Mouse (Mus musculus) lung, postnatal 14 days (tissue): ENCODE data around the gene Kcne2.

Experiments used
- DNase-seq: peaks from one replicate; pipeline ENCODE4 v3.0.0; 2021

The Kcne2 gene

GRCm38 (mm10) chr16:92292101-92292500 is at the start of gene Kcne2:
TSS of gene Kcne2 (plus strand) at chr16:92292389.
- peak; percentile 40 for DNase-seq

DNA sequence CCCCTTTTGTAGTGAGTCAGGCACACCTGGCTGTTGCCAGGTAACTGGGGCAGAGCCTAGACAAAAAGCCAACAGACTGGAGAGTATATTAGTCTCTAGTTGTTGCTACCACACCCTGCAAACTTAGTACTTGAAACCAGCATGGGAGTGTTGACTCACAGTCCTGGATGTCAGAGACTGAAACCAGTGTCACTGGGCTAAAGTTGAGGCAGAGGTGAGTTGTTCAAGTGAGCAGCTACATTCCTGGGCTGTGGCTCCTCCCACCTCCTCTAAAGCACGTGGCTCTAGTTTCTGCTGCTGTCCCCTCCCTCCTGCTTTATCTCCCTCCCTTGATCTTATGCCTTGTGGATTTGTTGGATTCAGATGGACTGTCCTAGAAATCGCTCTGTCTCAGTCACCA is 46.3 kb upstream of the Kcne2 start:
- DNase-seq: no peak

DNA sequence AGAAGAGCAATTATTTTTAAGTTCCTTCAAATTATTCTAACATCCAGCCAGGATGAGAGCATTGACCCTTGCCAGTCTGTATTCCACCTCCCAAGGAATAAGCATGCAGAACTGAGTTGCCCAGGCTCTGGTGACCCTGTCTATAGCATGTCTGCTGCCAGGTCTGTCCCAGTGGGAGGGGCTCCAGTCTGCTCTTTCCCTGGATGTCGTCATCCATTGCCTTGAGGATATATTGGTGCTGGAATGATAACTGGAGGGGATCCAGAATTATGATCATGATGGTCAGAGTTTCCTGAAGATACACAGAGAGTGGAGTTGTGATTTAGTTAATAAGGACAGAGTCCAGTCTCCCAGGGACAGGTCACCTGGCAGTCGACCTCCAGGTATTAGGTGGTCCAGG is 45.2 kb upstream of the Kcne2 start:
- no peak for DNase-seq

DNA sequence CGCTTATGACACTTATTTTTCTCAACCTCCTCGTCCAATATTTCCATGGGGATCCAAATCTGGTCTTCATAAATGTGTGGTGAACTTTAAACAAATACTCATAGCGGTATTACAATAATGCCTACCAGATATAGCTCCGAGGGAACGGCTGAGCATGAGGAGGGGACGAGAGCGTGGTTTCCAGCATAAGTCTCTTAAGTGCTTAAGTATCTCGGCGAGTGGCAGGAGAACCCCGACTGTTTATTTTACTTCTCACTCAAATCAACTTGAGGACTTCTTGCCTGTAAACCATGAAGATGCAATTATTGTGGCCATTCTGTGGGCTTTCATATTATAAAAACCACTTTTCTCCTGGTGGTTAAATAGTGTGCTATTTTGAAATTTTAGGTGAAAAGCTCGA is 44.5 kb upstream of the Kcne2 start:
- DNase-seq: no peak

DNA sequence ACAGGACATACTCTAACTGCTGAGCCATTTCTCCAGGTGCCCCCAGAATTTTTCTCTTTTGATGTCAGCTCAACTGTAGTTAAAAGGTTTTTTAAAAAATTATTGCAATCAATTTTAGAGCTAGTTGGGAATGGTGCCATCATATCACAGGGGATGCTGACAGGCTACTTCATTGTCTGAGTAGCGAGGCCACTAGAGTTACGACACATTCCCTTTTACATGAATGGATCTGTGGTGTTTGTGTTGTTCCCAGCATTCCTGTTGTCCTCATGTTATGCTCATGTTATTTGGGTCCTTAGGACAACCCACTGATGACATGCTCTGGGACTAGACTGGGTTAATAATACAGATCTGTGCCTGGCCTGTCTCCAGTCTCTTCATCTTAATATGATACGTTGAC is 42.5 kb upstream of the Kcne2 start:
- no peak for DNase-seq

DNA sequence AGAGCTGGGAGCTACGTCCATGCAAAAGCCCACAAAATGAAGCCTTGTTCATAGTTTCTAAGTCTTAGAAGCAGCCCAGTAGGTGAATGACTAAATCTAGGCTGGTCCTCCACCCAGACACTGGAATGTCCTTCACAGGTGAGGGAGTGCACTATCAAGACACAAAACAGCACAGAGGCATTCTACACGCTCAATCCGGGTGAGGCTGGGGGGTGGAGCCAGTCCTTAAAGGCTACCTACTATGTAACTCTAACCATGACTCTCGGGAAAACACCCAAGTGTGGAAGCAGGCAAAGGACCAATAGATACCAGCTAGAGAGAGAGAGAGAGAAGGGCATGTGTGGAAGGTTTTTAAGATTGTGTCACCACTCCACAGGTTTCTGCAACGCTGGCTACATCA is 41.7 kb upstream of the Kcne2 start:
- DNase-seq: no peak

DNA sequence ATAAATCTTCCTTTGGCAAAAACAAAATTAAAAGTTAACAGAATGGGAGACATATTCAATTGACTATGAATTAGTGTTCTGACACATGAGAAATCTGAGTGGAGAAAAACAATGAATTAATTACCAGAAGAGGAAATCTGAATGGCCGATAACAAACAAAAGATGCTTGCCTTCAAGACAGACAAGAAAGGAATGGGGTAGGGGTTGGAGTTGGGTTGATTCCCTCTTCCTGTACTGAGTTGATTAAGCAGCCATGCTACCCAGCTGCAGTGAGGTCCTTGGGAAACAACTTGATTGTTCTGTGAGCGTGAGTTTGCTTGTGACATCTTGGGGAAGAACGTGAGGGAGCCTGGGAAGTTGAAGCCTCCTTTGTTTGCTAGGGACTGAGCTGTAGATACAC is 37.9 kb upstream of the Kcne2 start:
- DNase-seq: no peak

- DNase-seq: peak; percentile 57
Observed at GRCm38 (mm10) chr16:92267861-92268260, 24.3 kb upstream of the Kcne2 start.

DNA sequence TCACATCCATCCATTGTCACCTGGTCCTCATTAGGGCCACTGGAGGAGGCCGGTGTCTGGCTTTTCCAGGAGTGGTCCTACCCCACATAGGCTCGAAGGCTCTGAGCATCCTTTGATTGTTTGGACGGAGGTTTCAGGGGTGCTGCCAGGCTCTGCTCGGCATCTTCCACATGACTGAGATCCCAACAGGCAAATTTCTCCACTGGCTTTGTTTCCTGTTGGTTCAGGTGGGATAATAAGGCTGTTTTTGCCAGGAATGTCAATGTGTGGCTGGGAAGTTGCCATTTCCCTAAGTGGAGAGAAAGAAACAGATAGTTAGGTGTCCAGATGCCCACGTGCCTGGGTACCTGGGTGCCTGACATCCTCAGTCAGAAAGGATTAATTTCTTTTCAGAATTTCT is 17.7 kb upstream of the Kcne2 start:
- DNase-seq: no peak

- DNase-seq: no peak
Observed at GRCm38 (mm10) chr16:92275526-92275925, 16.7 kb upstream of the Kcne2 start.

GRCm38 (mm10) chr16:92282671-92283070 is 9.5 kb upstream of the Kcne2 start:
- DNase-seq: no peak

- DNase-seq: no peak
Observed at GRCm38 (mm10) chr16:92285068-92285467, 7.1 kb upstream of the Kcne2 start.

DNA sequence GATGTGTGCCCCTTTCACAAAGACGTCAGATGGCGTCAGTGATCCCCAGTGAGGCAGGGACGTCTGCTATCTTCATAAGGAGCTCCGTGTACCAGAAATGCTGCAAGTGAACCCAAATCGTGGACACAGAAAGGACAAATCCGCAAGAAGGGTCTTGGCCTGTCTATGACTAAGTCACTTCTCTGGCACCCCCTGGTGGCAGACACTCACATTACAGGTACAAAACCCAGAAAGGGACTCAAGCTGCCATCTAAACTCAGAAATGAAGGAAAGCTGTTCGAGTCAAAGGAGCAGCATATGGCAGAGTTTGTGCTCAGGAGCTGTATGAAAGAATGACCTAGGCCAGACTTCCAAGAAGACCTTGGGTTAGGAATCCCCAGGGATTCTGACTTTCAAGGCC is 5.6 kb upstream of the Kcne2 start:
- peak; percentile 94 for DNase-seq

GRCm38 (mm10) chr16:92288778-92289177 is 3.4 kb upstream of the Kcne2 start:
- DNase-seq: no peak

GRCm38 (mm10) chr16:92290045-92290444 is 2.1 kb upstream of the Kcne2 start:
- no peak for DNase-seq

- no peak for DNase-seq
Observed at GRCm38 (mm10) chr16:92294267-92294970, 2.2 kb downstream of the Kcne2 start.

GRCm38 (mm10) chr16:92295328-92295727 is 3.1 kb downstream of the Kcne2 start:
- DNase-seq: no peak

DNA sequence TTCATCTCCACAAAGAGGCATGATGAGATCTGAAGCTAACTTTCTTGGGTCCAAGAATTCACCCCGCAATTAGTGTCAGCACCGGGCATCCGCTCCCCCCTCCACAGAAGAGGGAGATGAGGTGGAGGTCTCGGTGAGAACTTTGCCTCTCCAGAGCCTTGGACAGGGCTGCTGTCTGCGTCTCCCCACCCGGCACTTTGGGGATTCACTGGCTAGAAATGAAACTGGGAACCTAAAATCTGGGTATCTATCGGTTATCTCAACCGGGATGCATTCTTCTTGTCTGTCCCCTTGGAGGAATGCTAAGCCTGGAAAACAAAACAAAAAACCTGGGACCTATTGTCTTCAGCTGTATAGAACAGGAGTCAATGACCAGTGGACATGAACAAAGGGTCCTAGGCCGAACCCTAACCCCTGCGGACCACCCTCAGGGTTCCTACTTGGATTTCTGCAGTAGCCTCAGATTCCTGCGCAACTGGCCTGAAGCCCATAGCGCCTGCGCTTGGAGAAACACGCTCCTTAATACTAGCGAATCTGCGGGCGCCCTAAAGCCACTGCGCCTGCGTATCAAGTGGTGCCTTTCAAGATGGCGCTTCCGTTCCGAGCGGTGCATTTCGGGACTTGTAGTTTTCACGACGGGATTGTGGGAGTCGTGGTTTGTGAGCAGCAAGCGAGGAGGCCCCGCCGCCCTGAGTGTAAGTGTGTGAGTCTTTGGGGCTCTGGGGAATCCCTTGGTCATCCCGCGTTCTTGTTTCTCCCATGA is 8.6 kb downstream of the Kcne2 start, which contains the start of gene Smim11:
TSS of gene Smim11 (plus strand) at position 638 of the 763 bp plus-strand sequence.
- peak; percentile 94 for DNase-seq

DNA sequence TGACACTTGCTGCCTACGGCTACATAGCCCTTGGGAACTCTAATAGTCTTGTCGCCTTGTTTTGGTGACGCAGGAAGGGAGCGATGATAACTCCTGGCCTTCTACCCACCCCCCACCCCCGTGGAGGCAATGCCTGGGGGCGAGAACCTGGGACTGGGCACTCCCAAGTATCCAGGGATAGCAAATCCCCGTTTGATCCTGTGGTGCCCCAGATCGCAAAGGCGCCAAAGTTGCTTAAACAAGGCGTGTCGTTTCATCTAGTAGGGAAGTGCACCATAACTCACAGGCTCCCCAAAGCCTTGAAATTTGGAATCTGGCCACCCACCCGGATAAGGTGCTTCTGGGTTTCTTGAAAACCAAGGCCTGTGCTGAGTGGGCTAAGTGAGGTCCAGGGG is 9.2 kb downstream of the Kcne2 start:
- no peak for DNase-seq

- DNase-seq: no peak
Observed at GRCm38 (mm10) chr16:92301989-92302388, 9.8 kb downstream of the Kcne2 start.

DNA sequence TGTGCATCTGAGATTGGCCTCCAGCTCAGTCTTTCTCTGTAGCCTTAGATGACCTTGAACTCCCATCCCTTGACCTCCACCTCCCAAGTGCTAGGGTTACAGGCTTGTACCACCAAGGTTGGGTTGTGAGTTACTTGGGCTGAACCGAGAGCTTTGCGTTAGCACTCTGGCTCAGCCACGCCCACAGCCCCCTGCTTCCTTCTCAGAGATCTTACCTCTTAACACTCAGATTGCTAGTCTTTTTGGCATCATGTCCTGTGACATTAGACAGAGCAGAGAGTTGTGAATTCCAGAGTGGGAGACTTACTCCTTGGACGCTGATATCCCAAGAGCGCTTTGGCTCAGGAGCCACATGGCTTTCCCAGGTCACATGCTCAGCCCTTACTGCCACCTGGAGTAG is 10.3 kb downstream of the Kcne2 start:
- no peak for DNase-seq

GRCm38 (mm10) chr16:92305519-92305918 is 13.3 kb downstream of the Kcne2 start:
- no peak for DNase-seq

- no peak for DNase-seq
Observed at GRCm38 (mm10) chr16:92307947-92308346, 15.8 kb downstream of the Kcne2 start.

DNA sequence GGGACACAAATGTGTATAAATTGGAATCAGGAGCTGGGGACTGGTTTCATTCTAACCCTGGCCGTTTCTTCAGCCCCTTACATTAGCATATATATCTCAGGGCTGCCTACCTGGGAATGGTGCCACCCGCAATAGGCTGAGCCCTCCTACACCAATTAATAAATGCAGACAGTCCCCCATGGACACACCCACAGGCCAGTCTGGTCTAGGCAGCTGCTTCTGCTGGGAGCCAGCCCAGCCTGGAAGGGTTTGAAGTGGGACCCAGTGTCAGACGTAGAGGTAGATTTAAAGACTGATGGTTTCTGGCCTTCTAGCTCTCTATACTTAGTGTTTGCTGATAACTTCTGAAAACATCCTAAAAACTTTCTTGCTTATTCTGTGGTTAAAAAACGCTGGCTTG is 16.9 kb downstream of the Kcne2 start:
- DNase-seq: no peak
